Mouse (Mus musculus) ES-E14 (cell line): ENCODE measurements around the gene Spaca5.

Experiments used
- CHD2 ChIP-seq: IDR thresholded peaks from 2 replicates; pipeline ENCODE4 v1.6.1; 2014; ENCODE audit warnings: mild to moderate bottlenecking, low read depth, low read length, inconsistent platforms
- HCFC1 ChIP-seq: IDR thresholded peaks from 2 replicates; pipeline ENCODE4 v1.6.1; 2012; ENCODE audit warnings: low read length, inconsistent platforms, borderline replicate concordance; ENCODE audit not compliant: insufficient read depth
- ZC3H11A ChIP-seq: IDR thresholded peaks from 2 replicates; pipeline ENCODE4 v1.6.1; 2012; ENCODE audit warnings: low read depth, mild to moderate bottlenecking, inconsistent platforms, low read length, borderline replicate concordance

- TF ChIP-seq HCFC1 (no peak), ZC3H11A (no peak), CHD2 (no peak)
These were observed 5.7 kb upstream of the Spaca5 start for GRCm38 (mm10) chrX:21062544-21062890.
